Mouse (Mus musculus): ENCODE data around the gene Acbd3.

Acbd3 gene

DNA sequence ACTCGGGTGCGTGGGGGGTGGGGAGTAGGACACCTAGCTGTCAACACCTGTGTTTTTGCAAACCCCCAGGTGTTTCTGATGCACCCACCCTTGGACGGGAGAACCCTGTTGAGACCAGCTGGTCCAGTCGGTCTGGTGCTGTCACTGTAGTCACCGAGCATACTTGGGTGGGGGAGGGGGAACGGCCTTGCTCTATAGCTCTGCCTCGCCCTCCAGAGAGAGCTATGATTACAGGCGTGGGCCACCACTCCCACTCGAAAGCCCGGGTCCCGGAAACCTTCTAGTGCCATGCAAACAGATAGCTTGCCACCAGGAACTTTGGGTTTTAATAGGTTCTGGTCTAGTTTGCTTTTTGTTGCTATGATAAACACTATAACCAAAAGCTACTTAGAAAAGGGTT lies 36.3 kb downstream of the Acbd3 start:
- no peak for DNase-seq (ENCODE audit: low spot score)

DNA sequence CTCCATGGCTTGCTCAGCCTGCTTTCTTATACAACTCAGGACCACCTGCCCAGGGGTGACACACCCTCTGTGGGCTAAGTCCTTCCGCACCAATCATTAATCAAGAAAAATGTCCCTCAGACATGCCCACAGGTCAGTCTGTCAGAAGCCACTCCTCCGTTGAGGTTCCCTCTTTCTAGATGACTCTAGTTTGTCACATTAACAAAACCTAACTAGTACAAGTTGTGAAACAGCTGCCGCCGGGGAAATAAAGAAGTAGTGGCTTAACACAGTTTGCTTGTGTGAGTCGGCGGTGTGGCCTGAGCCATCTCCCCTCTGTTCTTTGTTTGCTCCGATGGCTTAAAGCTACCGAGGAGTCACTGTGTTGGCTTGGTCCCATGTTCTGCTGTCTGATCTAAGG lies 36.8 kb downstream of the Acbd3 start:
- no peak for DNase-seq (ENCODE audit: low spot score)

DNA sequence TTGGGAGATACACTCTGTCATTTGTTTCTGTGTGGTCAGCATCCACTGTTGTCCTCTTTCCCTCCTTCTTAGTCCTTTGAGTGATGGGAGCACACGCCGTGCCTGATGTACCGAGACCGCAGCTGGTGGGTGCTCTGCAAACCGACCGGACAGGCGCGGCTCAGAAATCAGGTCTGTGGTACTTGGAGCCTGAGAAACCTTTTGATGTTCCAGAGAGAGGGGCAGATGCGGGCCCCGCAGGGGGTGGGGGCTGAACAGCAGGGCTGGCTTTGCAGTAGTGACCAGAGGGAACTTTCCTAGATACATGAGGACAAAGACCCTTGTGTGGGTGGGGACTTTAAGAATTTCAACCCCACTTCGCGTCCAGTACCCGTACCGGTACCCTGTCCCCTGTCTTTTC lies 37.5 kb downstream of the Acbd3 start:
- peak; percentile 53 for DNase-seq (ENCODE audit: low spot score)

DNA sequence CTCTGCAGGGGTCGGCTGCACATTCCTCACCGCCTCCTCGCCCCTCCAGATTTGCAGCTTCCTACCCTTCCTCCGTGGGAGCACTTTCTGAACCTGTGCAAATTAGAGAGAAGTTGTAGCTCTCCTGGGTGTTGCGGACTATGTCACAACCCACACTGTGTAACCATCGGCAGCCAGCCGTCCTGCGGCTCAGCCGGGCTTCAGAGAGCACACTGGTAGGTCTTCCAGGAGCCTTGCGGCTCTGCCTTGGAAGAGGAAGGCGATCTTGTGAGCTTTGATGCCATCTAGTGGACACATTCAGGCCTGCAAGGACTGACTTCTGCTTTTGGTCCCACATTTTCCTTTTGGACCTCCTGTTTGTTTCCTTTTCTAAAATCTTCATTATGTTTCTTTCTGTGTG lies 38.0 kb downstream of the Acbd3 start:
- DNase-seq (ENCODE audit: low spot score): peak; percentile 95

DNA sequence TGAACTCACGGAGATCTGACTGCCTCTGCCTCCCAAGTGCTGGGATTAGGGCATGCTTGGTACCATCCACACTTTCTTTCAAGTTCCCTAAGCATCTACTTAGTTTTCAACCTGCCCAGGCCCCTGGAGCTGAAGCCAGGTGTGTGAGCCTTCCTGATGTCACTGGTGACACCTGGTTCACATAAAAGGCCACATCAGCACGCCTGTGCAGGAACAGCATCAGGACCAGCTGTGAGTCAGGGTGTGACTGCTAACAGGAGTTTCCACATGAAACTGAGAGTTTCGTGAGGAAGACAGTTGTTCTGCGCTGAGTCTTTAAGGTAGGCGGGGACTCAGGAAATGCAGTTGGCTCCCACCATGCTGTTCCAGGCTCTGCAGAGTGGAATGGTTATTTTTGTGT lies 39.5 kb downstream of the Acbd3 start:
- DNase-seq (ENCODE audit: low spot score): no peak

DNA sequence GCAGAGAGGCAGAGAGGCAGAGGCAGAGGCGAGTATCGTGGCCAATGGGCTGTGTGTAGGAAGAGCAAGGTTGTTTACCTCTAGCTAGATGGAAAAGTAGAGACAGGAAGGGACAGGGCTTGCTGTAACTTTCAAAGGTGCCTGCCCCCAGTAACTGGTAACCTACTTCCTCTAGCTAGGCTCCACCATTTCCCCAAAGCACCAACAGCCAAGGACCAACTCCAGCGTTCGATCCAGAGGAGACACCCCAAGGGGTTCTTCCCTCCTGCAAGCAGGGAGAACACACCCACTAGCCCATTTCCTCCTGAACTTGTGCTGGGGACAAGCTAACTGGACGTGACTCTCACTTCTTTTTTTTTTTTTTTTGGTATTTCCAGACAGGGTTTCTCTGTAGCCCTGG lies 40.7 kb downstream of the Acbd3 start:
- no peak for DNase-seq (ENCODE audit: low spot score)

DNA sequence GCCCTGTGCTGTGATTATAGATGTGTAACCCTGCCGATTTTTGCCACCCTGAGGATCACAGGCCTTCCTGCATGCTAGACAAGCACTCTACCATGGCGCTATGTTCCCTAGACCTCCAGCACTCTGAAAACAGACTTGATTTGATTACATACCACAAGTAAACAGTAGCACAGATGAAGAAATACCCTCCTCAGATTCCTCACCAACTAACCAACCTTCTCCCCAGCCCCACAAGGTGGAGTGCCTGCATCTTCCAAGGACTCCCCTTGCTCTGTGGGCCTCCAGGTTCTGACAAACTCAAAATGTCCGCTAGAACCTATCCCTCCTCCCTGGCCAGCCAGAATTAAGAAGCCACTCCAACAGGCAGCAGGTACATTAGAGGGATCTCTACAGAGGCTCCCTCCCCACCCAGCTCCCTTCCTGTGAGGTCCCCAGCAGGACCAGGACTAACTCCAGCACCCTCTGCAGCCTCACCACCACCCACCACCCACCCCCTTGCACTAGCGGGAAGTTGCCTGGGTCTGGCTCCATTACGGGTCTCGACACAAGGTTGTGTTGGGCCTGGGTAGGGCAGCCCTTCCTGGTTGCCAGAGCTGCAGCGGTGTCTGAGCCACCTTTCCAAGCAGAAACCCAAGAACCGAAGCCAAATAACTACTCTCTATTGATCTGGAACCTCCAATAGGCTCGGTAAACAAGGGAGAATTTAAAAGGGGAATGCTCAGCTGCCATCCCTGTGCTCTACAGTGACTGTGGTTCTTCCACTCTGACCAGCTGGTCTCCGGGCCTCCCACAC lies 41.9 kb downstream of the Acbd3 start:
- DNase-seq (ENCODE audit: low spot score): peak; percentile 37

DNA sequence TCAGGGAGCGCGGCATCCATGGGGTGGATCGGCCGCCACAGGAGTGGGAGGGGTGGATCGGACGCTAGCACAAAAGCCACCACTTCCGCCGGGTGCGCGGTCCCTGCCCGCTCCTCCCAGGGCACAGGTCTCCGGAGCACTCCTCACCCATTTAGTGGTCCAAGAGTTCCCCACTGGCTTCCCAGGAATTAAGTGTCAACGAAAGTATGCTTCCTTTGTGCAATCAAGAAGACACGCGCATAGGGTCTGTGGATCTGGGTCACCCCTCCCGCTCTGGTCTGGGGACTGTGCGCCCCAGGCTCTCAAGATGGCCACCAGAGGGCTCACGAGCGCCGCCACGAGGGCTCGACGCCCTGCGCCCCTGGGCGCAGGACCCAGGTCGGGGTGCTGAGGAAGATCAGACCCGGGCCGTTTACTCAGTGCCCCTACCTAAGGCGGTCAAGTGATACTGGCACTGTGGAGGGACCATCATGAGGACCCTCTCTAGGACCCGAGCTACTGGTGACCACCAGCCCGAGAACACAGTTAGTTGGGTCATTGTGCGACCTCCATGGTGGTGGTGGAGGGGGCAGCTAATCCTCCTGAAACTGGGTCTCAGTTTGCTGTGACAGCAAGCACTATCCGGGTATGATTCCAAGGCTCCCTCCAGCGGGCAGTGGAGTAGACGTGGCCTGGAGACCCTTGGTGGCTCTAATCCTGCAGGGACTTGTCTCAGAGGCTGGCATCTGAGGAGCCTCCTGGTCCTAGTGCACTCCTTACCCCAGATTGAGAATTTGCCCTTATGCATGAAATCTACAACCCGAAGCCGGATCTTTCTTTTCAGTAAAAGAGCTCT lies 42.7 kb downstream of the Acbd3 start:
- peak; percentile 89 for DNase-seq (ENCODE audit: low spot score)

DNA sequence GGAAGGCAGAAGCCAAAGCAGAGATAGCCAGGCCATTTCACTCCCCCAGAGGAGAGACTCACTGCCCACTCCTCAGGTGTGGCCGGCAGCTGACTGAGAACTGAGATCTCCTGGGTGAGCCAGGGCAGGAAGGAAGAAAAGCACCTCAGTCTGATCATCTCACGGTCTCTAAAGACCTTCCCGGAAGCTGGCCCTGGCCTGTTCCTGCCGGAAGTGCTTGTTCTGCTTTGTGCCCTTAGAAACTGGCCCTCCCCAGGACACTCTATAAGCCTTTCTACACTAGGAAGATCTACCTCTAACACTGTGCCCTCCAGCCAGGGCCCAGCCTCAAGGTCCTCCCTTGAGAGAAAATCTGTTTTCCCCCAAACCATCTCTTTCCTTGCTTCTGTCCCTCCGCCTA lies 45.5 kb downstream of the Acbd3 start:
- DNase-seq (ENCODE audit: low spot score): no peak

DNA sequence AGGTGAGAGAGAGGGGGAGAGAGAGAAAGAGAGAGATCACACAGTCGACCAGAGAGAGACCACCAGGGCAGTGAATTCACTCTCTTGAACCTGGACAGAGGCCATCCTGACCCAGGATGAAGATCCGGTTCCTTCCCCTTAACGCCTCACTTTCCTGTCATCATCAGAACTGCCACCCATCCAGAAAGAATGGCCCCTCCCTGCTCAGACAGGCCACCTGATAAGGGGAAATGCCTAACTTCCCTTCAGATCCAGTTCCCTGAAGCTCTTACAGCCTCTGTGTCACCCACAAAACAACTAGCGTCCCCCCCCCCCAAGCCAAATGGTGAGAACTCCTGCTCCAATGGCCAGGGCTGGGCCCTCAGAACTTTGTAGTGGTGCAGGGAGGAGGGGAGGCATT lies 45.9 kb downstream of the Acbd3 start:
- DNase-seq (ENCODE audit: low spot score): no peak

DNA sequence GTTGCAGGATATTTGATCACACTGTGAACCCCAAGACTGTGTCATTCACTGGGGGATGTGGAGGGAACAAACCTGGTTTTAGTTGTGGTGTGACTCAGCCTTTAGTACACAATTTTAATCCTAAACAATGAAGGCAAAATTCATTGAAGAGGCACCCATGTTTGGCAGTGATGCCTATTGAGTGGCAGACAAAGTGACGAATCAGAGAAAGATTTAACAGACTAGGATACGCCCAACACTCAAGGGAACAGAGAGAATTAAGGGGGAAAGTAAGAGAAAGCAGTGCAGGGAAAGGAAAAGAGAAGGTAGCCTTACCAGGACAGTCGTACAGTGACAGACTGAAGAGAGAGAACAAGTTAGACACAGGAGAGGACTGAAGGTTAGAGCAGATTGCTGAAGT lies 46.4 kb downstream of the Acbd3 start:
- DNase-seq (ENCODE audit: low spot score): no peak

DNA sequence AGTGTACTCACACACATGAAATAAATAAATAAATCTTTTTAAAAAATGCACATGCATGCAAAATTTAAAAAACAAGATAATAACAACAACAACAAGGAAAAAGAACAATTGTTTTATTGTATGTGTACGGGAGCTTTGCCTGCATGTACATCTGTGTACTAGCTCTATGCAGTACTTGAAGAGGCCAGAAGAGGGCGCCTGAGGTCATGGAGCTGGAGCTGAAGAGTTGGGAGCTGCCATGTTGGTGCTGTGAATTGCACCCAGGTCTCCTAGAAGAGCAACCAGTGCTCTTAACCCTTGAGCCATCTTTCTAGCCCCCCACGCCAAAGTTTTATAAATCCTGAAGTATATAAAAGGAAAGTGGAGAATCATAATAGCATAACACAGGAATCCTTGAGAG lies 48.8 kb downstream of the Acbd3 start:
- DNase-seq (ENCODE audit: low spot score): peak; percentile 58

DNA sequence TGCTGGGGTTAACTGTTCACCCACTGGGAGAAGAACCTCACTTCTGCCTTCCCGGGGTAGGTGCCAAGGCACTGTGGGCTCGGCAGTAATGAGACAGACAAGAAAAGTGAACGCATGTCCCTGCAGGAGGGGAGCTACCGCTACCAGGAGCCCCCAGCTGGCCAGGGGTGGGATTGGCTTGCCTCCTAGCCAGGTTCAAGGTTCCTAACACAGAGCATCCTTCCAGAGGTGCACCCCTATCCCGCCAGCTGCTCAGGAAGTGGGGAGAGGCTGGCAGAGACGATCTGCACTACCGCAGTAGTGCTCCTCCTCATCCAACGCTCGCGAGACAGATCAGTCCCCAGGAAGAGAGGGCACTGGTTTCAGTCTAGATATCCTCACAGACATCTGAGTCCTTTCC lies 49.5 kb downstream of the Acbd3 start:
- no peak for DNase-seq (ENCODE audit: low spot score)

DNA sequence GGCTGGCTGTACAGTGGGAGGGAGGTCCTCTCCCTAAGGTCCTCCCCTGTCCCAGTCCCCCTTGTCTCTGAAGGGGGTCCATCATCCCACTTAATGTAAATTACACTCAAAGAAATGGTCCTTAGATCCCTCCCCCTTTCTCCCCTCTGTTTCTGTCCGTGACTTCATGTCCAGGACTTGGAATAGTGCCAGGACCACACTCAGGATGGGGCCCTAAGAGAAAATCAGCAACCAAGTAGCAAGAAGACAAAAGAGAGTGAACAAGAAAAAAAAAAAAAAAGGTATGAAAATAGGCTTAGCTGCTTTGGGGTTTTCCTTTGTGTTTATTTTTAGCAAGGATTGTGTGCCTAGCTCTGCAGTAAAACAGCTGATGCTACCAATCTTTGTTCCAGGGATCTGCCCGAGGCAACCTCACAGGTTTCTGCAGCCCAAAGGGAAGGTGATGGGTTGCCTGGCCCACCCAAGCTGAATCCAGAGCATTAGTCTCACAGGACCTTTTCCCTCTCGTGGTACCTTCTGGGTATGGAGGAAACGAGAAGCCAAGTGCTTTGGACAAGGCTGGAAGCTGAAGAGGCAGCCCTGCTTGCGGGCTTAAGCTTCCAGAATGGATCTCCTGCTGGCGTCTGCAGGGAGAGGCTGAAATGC lies 50.1 kb downstream of the Acbd3 start:
- no peak for DNase-seq (ENCODE audit: low spot score)

DNA sequence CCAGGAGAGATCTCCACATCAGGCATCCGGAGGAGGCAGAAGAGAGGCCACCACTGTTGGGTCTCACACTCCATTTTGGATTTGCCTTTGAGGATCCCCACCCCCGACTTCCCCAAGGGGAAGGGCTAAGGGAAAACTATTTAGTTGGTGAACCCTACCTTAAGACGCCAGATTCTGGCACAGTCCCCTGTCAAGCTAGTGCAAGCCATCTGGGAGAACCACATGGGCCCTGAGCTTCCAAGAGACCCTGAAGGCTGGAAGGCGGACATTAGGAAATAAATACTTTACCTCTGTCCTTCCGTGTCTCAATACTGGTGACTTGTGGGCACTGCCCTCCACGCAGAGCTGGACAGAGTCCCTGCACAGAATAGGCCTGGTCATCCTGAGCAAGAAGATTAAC lies 50.7 kb downstream of the Acbd3 start:
- DNase-seq (ENCODE audit: low spot score): no peak

DNA sequence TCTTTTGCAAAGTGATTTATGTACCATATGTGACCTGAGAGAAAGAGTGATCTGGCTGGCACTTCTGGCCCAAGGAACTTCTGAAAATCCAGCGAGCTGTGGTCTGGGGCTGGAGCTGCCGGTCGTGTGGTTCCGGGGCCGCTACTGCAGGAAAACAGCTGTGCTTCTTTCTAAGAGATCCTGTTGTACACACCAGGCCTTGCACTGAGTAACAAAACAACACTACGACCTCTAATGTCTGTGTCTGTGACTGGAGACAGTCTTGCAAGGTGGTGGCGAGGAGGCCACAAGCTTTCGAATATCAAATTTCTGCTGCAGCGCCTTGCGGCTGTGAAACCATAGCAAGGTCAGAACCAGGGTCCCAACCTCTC lies 51.4 kb downstream of the Acbd3 start:
- no peak for DNase-seq (ENCODE audit: low spot score)

DNA sequence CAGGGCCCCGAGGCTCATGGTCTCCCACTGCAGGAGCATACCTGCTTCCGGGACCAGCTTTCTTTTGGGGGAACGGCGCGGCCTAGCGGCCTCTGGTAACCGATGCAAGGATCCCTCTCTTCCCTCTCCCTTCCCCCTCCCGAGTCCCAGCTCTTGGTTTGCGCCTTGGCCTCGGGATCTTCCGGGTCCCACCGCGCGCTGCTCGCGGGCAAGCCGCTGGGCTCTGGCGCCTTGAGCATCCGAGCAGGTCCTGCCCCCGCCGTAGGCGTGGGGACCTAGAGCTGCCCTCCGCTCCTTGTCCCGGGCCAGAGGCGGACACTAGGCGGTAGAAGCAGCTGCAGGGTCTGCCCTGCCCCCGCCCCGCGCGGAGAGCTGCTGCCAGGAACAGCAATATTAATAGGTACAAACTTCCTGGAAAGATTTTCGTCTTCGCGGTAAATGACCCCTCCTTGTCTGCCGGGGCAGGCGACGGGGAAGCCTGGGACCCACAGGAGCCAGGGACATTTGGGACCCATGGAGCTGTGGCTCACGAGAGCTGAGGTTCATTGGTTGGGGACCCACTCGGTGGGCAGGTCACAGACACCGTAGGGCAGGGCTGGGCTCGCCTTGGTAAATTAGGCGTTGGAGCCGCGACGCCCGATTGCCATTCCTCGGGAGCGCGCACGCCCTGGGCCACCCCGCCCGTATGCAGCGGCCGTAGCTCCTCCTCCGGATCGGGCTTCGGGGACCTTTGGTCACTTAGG lies 52.0 kb downstream of the Acbd3 start:
- DNase-seq (ENCODE audit: low spot score): peak; percentile 95

DNA sequence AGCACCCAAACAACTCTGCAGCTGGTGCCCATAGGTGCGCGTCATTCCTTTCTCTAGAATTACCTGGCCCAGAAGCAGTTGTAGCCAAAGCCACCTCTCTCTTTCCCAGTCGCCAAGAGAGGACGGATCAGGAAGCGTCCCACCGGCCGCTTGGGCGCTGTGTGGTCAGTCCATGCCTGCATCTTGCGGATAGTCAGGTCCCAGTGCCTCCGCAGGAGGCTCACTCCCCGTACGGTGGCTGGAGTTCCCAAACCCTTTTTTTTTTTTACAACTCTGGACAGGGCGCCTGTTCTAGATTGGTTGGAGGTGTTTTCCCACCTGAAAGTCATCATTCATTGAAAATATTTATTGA lies 52.5 kb downstream of the Acbd3 start:
- DNase-seq (ENCODE audit: low spot score): no peak

DNA sequence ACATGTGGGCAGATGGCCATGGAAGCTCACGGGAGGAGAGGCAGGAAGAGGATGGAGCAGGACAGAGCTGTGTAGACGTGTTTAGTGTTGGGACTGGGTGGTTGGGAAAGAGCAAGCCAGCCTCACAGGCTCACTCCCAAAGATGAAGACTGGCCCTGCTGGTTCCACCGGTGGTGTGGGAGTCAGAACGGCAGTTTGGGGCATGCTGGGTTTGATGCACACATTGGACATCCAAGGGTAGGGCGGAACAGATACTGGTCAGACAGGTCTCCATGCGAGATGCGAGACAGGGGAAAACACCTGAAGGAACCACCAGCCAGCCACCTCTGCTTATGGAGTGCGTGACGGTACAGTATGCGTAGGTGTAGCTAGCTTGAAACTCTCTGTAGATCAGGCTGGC lies 53.1 kb downstream of the Acbd3 start:
- DNase-seq (ENCODE audit: low spot score): no peak

DNA sequence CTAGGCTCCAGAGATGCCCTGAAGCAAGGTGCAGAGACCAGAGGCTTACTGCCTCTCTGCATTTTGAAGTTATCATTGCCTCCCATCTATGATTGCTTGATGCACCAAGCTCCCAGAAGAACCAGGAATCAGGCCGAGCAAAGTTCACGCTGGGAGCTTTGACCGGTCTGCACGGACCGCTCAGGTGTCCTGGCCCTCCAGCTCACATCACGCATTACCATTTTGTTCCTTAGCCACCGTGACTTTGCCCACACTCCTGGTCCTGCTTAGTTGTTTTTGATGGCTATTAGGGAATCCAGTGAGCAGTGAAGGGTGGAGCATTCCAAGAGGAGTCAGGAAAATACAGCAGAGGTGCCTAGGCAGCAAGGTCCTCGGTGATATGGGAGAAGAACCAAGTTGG lies 54.4 kb downstream of the Acbd3 start:
- DNase-seq (ENCODE audit: low spot score): no peak

DNA sequence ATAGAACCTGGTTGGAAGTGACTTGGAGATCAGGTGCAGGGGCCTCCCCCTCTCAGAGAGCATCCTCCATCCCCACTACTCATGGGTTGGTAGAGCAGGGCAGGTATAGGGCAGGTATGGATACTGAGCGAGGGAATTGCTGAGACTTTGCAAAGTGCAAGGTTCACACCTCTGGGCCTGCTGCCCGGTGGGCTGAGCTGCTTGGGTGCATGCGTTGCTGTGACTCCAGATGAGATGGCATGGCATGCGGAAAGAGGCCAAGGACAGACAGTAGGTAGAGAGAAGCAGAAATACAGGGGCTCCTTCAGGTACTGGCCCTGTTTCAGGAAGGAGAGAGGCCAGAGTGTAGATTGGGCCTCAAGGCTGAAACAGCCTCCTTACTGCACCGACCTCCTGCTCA lies 55.4 kb downstream of the Acbd3 start:
- no peak for DNase-seq (ENCODE audit: low spot score)

DNA sequence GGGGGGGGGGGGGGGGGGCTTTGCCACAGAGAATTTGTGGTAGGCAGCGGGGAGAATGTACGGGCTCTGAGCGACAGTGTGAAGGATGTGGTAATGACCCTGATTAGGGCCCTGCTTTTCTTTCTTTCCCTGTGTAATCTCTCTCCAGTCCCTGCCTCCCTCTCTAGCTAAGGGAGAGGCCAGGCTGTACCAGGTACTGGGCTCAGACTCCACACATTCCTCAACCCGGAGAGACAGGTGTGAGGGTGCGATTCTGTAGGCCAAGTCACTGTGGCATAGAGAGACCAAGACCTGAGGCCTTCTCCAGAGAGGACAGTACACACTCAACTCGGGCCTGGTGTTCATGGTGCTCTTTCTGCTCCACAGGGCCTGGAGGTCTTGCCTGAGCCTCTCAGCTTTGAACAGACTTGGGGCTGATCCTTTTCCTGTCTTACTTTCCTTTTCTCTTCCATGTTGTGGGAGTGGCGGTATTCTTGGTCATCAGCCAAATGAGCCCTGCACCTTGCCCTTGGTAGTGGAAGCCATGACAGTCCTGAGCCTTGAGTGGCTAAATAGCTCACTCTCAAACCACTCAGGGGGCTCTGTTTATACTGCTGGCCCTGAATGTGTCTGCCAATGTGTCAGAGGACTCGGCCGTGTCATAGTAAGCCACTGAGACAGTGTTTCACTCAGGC lies 57.2 kb downstream of the Acbd3 start:
- DNase-seq (ENCODE audit: low spot score): no peak
